Mouse (Mus musculus) erythroblast, embryonic 14.5 days (primary cell): Measurements from ENCODE around the gene Glud1. TPM values are rescaled to one million over a fixed set of nuclear protein-coding genes. Genes with fewer than 3 reads are reported as not detected.
A peak's percentile ranks its signal among the peaks of the same experiment; 100 is the strongest.
"Not testable (repeated sequence)": the region's sequence is repeated elsewhere in the genome, so short reads cannot be mapped to it uniquely, and the experiment has no call there.

Source experiments
- H3K27me3 ChIP-seq: 2 replicates; pipeline ENCODE4 v1.6.1; 2012; ENCODE audit warnings: inconsistent platforms; ENCODE audit not compliant: control insufficient read depth
- H3K36me3 ChIP-seq: 2 replicates; pipeline ENCODE4 v1.6.1; 2012; ENCODE audit warnings: mild to moderate bottlenecking, inconsistent platforms; ENCODE audit not compliant: control insufficient read depth
- H3K4me1 ChIP-seq: 2 replicates; pipeline ENCODE4 v1.6.1; 2012; ENCODE audit warnings: inconsistent platforms; ENCODE audit not compliant: control insufficient read depth
- H3K4me3 ChIP-seq: replicated peaks from 2 replicates; pipeline ENCODE3; 2012; ENCODE audit warnings: moderate library complexity, mild to moderate bottlenecking, inconsistent platforms
- H3K9me3 ChIP-seq: 2 replicates; pipeline ENCODE4 v1.6.1; 2012; ENCODE audit warnings: low read length, inconsistent platforms, mixed read lengths; ENCODE audit not compliant: control insufficient read depth
- GATA1 ChIP-seq: IDR thresholded peaks from 2 replicates; pipeline ENCODE4 v1.6.1; 2012; ENCODE audit warnings: low read length, inconsistent platforms, mixed read lengths
- TAL1 ChIP-seq: IDR thresholded peaks from 3 replicates; pipeline ENCODE4 v1.6.1; 2012; ENCODE audit warnings: low read length, inconsistent platforms, mixed read lengths
- polyA plus RNA-seq: library from polyadenylated mRNA; stranded (reverse); fragments of >175 nt; gene quantifications from 2 replicates; pipeline ENCODE4 v1.2.3, GENCODE M21; 2012

Glud1 gene
- polyA plus RNA-seq, 1 experiment = 0.87 TPM

DNA sequence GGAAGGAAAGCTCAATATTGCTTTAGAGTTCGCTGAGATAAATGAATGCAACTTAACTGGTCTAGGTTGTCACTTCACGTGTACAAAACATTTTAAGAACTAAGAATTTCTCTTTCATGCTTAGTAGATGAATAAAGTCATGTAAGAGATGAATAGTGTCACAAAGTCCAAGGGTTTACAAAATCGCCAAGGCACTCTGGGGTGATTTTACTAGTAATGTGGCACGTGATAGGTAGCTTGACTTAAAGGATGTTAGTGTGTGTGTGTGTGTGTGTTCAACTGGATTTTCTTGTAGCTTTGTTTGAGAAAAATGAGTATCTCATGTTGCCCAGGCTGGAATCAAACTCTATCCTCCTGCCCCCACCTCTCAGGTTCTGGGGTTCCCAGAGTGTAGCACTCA, 1.3 kb upstream of the Glud1 start:
- H3K36me3 ChIP-seq = peaks cover 2% of the 10 kb centered on the region; the same call in 1 of the 2 replicates
- peaks cover 23% of the 10 kb centered on the region for H3K4me1 ChIP-seq
- H3K4me3 ChIP-seq = no peak overlapping the region
- H3K27me3 ChIP-seq = peaks cover 23% of the 10 kb centered on the region
- no peak for TF ChIP-seq TAL1
- no peak for TF ChIP-seq GATA1
- H3K9me3 ChIP-seq = no peaks in the 10 kb centered on the region

DNA sequence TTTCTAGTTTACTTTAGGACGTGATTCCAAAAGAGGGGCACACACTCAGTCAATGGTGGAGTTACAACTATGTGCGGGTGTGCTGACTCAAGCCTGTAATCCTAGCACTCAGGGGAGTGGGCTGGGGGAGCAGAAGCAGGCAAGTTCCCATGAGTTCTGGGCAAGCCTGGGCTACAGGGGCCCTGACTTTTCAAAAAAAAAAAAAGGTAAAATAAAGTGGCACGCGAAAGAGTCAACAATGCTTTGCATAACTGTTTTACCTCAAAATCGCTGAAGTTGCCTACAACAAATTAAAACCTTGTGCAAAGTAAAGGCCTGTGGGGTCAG, 657 bp upstream of the Glud1 start:
- H3K4me1 ChIP-seq = peaks cover 23% of the 10 kb centered on the region
- no peaks in the 10 kb centered on the region for H3K9me3 ChIP-seq
- H3K27me3 ChIP-seq = peaks cover 23% of the 10 kb centered on the region
- H3K4me3 ChIP-seq = peak overlapping the region; percentile 81
- peaks cover 2% of the 10 kb centered on the region; the same call in 1 of the 2 replicates for H3K36me3 ChIP-seq
- no peak for TF ChIP-seq TAL1
- TF ChIP-seq GATA1 = no peak

DNA sequence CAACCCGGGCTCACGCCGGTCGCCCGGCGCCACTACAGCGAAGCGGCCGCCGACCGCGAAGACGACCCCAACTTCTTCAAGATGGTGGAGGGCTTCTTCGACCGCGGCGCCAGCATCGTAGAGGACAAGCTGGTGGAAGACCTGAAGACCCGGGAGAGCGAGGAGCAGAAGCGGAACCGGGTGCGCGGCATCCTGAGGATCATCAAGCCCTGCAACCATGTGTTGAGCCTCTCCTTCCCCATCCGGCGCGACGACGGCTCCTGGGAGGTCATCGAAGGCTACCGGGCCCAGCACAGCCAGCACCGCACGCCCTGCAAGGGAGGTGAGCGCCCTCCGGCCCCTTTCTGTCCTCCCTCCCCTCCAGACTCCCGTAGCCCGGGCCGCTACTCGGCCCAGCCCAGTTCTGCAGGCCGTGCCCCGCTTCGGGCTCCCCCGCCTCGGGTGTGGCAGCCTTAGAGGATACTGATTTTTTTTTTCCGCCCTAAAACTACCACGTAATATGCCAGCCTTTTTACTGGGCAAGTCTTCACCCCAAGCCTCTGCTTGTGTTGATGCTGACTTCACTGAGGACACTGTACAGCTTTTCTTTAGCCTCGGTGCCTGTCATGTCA, 599 bp downstream of the Glud1 start:
- H3K9me3 ChIP-seq = no peaks in the 10 kb centered on the region
- peak overlapping the region; percentile 81 for H3K4me3 ChIP-seq
- peaks cover 23% of the 10 kb centered on the region for H3K4me1 ChIP-seq
- peaks cover 23% of the 10 kb centered on the region for H3K27me3 ChIP-seq
- H3K36me3 ChIP-seq = peaks cover 2% of the 10 kb centered on the region; the same call in 1 of the 2 replicates
- no peak for TF ChIP-seq TAL1
- TF ChIP-seq GATA1 = no peak

DNA sequence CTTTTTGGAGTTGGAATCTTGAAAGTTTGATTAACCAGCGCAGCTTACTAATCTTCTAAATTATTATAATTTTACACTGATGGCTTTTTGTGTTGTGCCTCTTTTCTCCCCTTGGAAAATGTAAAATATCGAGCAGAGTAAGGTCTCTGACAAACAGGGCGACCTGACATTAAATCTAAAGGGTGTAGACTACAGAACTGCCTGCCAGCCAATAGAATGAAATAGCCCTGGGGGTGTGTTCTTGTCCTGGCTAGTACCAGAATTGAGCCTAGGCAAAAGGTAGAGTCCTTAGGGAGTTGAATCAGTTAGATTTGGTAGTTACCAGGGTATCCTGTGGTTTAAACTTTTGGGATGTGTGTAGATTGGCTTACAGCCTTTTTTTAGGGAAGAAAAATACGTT, 1.2 kb downstream of the Glud1 start:
- peaks cover 23% of the 10 kb centered on the region for H3K4me1 ChIP-seq
- TF ChIP-seq TAL1 (no peak), GATA1 (no peak)

DNA sequence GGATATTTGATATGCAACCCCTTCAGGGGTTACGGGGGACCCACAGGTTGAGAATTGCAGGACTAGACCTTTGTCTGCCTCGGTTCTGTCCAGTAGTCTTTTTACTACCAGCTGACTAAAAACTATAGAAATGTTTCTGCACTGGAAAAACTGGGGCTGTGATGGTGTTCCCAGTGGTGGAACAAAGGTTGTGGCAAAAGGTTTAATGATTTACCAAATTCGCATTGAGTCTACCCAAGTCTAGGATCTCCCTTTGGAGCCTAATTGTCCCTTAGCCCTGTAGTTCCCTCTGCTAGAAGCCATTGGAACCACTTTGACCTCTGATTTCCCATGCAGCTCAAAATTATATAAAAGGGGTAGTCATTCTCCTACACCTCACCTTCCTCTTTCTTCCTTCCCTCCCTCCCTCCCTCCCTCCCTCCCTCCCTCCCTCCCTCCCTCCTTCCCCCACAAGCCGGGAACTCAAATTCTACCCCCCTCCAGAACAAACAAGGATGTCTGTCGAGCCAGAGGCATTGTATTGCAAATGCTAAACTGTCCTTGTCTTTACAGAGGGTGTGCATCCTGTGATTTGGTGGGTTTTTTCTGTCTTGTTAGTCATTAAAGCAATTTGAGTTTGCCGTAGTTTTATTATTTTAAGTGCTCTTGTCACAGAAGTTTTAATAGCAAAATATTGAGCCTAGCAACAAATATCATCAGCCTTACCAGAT, 2.0 kb downstream of the Glud1 start:
- Histone ChIP-seq H3K9me3 (no peaks in the 10 kb centered on the region), H3K36me3 (peaks cover 2% of the 10 kb centered on the region; the same call in 1 of the 2 replicates), H3K4me3 (peak overlapping the region; percentile 81), H3K27me3 (peaks cover 23% of the 10 kb centered on the region), H3K4me1 (peaks cover 23% of the 10 kb centered on the region)
- TF ChIP-seq GATA1 = no peak
- TF ChIP-seq TAL1 = no peak

More for the DNA sequence above, 1.2 kb downstream of the Glud1 start:
- Histone ChIP-seq H3K27me3 (peaks cover 23% of the 10 kb centered on the region), H3K36me3 (peaks cover 2% of the 10 kb centered on the region; the same call in 1 of the 2 replicates), H3K4me3 (peak overlapping the region; percentile 81), H3K9me3 (no peaks in the 10 kb centered on the region)

DNA sequence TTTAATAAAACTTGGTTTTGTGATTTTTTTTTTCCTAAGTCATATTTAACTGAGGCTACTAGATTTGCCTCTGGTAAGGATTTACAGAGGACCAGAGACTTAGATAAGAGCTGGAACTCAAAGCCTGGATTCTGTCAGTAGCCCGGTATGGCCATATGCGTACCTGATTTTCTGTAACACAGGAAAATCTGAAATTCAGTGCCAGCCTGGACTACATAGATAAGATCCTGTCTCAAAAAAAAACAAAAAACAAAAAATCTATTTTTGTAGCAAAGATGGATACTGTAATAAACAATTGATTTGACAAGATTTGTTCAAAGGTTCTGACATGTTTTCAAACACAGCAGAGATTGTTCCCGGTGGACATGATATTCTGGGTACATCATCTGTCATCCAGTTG, 3.1 kb downstream of the Glud1 start:
- Histone ChIP-seq H3K36me3 (peaks cover 2% of the 10 kb centered on the region; the same call in 1 of the 2 replicates), H3K4me1 (peaks cover 23% of the 10 kb centered on the region), H3K9me3 (no peaks in the 10 kb centered on the region), H3K4me3 (peak overlapping the region; percentile 45), H3K27me3 (peaks cover 23% of the 10 kb centered on the region)
- TF ChIP-seq GATA1 = no peak

DNA sequence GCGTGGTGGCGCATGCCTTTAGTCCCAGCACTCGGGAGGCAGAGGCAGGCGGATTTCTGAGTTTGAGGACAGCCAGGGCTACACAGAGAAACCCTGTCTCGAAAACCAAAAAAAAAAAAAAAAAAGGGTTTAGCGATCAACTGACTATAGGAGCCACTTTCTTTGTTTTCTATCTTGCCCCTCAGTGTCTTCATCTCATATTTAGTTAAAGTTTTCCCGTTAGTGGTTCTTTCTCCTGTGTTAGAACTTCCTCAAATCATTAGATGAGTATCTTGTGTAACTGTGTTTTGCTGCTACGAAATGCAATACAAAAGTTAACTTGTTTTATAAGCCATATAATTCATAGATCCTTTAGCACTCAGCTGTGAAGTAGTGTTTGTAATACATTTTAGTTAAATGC, 3.9 kb downstream of the Glud1 start:
- H3K4me1 ChIP-seq = peaks cover 21% of the 10 kb centered on the region

DNA sequence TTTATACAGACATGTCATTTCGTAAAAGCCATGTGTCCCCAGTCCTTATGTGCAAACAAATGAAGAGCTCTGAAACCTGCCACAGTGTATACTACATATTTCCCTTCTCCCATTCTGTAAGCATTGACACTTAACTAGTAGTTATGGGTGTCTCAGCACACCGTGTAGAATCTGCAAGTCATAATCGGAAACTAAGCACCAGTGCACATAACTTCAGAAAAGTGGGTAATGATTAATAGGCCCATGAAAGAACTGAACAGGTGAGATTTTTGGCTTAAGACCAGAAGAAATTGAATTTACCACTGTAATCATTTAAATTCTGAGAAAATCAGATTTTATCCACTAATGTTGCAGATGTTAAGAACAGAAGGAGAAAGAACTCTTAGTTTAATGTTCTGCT, 4.3 kb downstream of the Glud1 start:
- peaks cover 23% of the 10 kb centered on the region for H3K27me3 ChIP-seq

More for the DNA sequence above, 3.9 kb downstream of the Glud1 start:
- H3K9me3 ChIP-seq, H3K36me3 ChIP-seq: not testable (repeated sequence)
- peaks cover 23% of the 10 kb centered on the region for H3K27me3 ChIP-seq
- peak overlapping the region; percentile 45 for H3K4me3 ChIP-seq

DNA sequence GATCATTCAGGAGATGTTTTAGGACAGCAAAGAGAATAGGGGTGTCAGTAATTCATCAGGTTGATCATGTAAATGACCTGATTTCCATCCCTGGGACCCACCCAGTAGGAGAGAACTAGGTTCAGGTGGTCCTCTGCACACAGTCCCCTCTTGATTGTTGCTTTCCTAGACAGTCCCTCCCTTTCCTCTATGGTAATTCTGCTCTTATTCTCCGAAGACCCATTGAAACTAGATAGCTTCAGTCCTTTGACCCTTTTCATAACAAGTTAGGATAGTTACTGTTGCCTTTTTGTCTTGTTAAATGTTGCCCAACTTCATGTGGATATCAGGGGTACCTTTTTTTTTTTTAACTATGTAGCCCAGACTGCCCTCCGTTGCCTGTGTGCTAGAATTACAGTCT, 5.8 kb downstream of the Glud1 start:
- Histone ChIP-seq H3K4me3 (no peak overlapping the region), H3K36me3 (peaks cover 8% of the 10 kb centered on the region; the same call in 1 of the 2 replicates), H3K4me1 (peaks cover 5% of the 10 kb centered on the region), H3K9me3 (no peaks in the 10 kb centered on the region), H3K27me3 (peaks cover 15% of the 10 kb centered on the region)
- TF ChIP-seq GATA1 (no peak), TAL1 (no peak)

More for the DNA sequence above, 4.3 kb downstream of the Glud1 start:
- Histone ChIP-seq H3K9me3 (no peaks in the 10 kb centered on the region), H3K4me3 (no peak overlapping the region), H3K36me3 (peaks cover 3% of the 10 kb centered on the region; the same call in 1 of the 2 replicates), H3K4me1 (peaks cover 18% of the 10 kb centered on the region)
- TF ChIP-seq TAL1 = no peak
- TF ChIP-seq GATA1 = no peak

DNA sequence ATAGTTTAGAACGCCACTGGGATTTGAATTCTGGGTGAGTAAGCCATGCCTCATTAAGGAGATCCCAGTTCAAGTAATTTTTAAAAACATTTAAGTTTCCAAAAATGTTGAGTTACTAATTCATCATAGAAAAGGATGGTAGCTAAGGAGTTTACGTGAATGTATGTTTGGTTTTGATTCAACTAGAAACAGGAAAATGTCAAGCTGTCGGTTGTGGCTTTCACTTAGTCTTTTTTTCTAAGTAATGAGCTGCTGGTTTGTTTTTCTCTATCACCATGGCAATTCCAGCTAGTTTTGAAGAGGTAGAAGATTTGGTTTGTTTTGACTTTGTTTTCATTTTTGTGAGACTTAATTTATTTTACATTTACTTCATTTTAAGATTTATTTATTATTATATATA, 6.9 kb downstream of the Glud1 start:
- no peaks in the 10 kb centered on the region for H3K9me3 ChIP-seq
- TF ChIP-seq TAL1 (no peak), GATA1 (no peak)
- peaks cover 4% of the 10 kb centered on the region for H3K27me3 ChIP-seq
- peaks cover 11% of the 10 kb centered on the region; the same call in 1 of the 2 replicates for H3K36me3 ChIP-seq
- no peaks in the 10 kb centered on the region for H3K4me1 ChIP-seq
- no peak overlapping the region for H3K4me3 ChIP-seq
